Mouse (Mus musculus) lung, postnatal 0 days (tissue): ENCODE results near the gene Nhlrc2. TPM values are rescaled to one million over a fixed set of nuclear protein-coding genes. Genes with fewer than 3 reads are reported as not detected.

Experiments used
- ATAC-seq: fragments of 200-750 bp; cut with Nextera tagmentation; 2 replicates; pipeline ENCODE4 v1.8.0; 2017; ENCODE audit warnings: moderate library complexity
- DNase-seq: peaks from one replicate; pipeline ENCODE4 v3.0.0-alpha.2; 2016; ENCODE audit warnings: low spot score
- H3K27ac ChIP-seq: fragments of 300-500 bp; sonication (generic); 2 replicates; pipeline ENCODE4 v1.5.1; 2014; ENCODE audit warnings: antibody characterized with exemption, mild to moderate bottlenecking, low read length, mixed read lengths
- H3K27me3 ChIP-seq: fragments of 300-500 bp; sonication (generic); replicated peaks from 2 replicates; pipeline ENCODE4 v1.6.1; 2014; ENCODE audit warnings: low read length, mixed read lengths; ENCODE audit not compliant: insufficient read depth
- H3K36me3 ChIP-seq: fragments of 300-500 bp; sonication (generic); 2 replicates; pipeline ENCODE4 v1.6.1; 2014; ENCODE audit warnings: low read length, mixed read lengths; ENCODE audit not compliant: insufficient read depth
- H3K4me1 ChIP-seq: fragments of 300-500 bp; sonication (generic); 2 replicates; pipeline ENCODE4 v1.6.1; 2014; ENCODE audit warnings: antibody characterized with exemption, low read depth, low read length, mixed read lengths; ENCODE audit not compliant: insufficient read depth
- H3K4me2 ChIP-seq: fragments of 300-500 bp; sonication (generic); replicated peaks from 2 replicates; pipeline ENCODE4 v1.6.1; 2014; ENCODE audit warnings: low read depth, mild to moderate bottlenecking, low read length, moderate library complexity, mixed read lengths
- H3K4me3 ChIP-seq: fragments of 300-500 bp; sonication (generic); 2 replicates; pipeline ENCODE4 v1.5.1; 2014; ENCODE audit warnings: low read depth, low read length
- H3K9ac ChIP-seq: fragments of 300-500 bp; sonication (generic); replicated peaks from 2 replicates; pipeline ENCODE4 v1.6.1; 2014; ENCODE audit warnings: low read depth, mild to moderate bottlenecking
- H3K9me3 ChIP-seq: fragments of 300-500 bp; sonication (generic); 2 replicates; pipeline ENCODE4 v1.6.1; 2016; ENCODE audit warnings: low read length, mixed read lengths
- CTCF ChIP-seq: IDR thresholded peaks from 2 replicates; pipeline ENCODE4 v1.5.1; 2016; ENCODE audit warnings: antibody characterized with exemption, mild to moderate bottlenecking
- EP300 ChIP-seq: IDR thresholded peaks from 2 replicates; pipeline ENCODE4 v1.6.1; 2016; ENCODE audit warnings: antibody characterized with exemption, mild to moderate bottlenecking, control low read depth
- WGBS: fragments of 180-500 bp; shearing (Covaris S2); extraction: QIAGEN DNeasy Blood & Tissue Kit; methylation state at CpG from one replicate; pipeline ENCODE4 v1.1.7; 2014; 5-methylcytosine and 5-hydroxymethylcytosine counted together
- polyA plus RNA-seq: library from polyadenylated mRNA; unstranded; fragments of >200 nt; fragmentation: Nextera tagmentation; extraction: Ambion mirVana; gene quantifications from 2 replicates; pipeline ENCODE4 v1.2.1, GENCODE M21; 2015

The Nhlrc2 gene
- polyA plus RNA-seq, 1 experiment from 2014 or later: 15.4 TPM

- WGBS: 90% methylated on average over 3 of the region's 3 CpGs
Observed at GRCm38 (mm10) chr19:56584288-56584687, 36.2 kb downstream of the Nhlrc2 start.

GRCm38 (mm10) chr19:56586320-56586719 lies 38.3 kb downstream of the Nhlrc2 start:
- no peaks in the 10 kb centered on the region for H3K27me3 ChIP-seq
- H3K4me2 ChIP-seq: no peak overlapping the region
- H3K9me3 ChIP-seq: no peaks in the 10 kb centered on the region
- TF ChIP-seq EP300 (no peak), CTCF (no peak)
- H3K4me1 ChIP-seq: peaks cover 9% of the 10 kb centered on the region; the same call in 1 of the 2 replicates
- H3K9ac ChIP-seq: no peak overlapping the region
- no peak overlapping the region for H3K27ac ChIP-seq
- no peaks in the 10 kb centered on the region; the same call in none of the 2 replicates for H3K36me3 ChIP-seq
- ATAC-seq (no peak), DNase-seq (no peak)
- no peak overlapping the region for H3K4me3 ChIP-seq
- 68% methylated on average over 8 of the region's 8 CpGs for WGBS

More at GRCm38 (mm10) chr19:56584288-56584687, 36.2 kb downstream of the Nhlrc2 start:
- no peaks in the 10 kb centered on the region for H3K27me3 ChIP-seq
- TF ChIP-seq CTCF: no peak
- no peak for TF ChIP-seq EP300
- no peak overlapping the region for H3K4me3 ChIP-seq
- DNase-seq: no peak
- H3K9ac ChIP-seq: no peak overlapping the region
- peaks cover 9% of the 10 kb centered on the region; the same call in 1 of the 2 replicates for H3K4me1 ChIP-seq
- no peaks in the 10 kb centered on the region for H3K9me3 ChIP-seq
- no peaks in the 10 kb centered on the region; the same call in 1 of the 2 replicates for H3K36me3 ChIP-seq
- no peak overlapping the region for H3K27ac ChIP-seq
- H3K4me2 ChIP-seq: no peak overlapping the region
- no peak for ATAC-seq

GRCm38 (mm10) chr19:56588205-56588626 lies 40.2 kb downstream of the Nhlrc2 start:
- peak; percentile 96 for DNase-seq
- H3K4me1 ChIP-seq: peaks cover 9% of the 10 kb centered on the region; the same call in 1 of the 2 replicates
- H3K4me2 ChIP-seq: no peak overlapping the region
- no peak overlapping the region for H3K9ac ChIP-seq
- H3K4me3 ChIP-seq: no peak overlapping the region
- peak overlapping the region; percentile 77 for H3K27ac ChIP-seq
- TF ChIP-seq CTCF (peak; percentile 17; the same call in 1 of the 2 replicates), EP300 (peak; percentile 83)
- ATAC-seq: peak; percentile 96
- no peaks in the 10 kb centered on the region for H3K9me3 ChIP-seq
- no peaks in the 10 kb centered on the region for H3K27me3 ChIP-seq
- H3K36me3 ChIP-seq: peaks cover 4% of the 10 kb centered on the region
- WGBS: 36% methylated on average over 6 of the region's 6 CpGs

GRCm38 (mm10) chr19:56589008-56589407 lies 40.9 kb downstream of the Nhlrc2 start:
- TF ChIP-seq EP300 (no peak), CTCF (no peak)
- Histone ChIP-seq H3K36me3 (peaks cover 10% of the 10 kb centered on the region), H3K27me3 (no peaks in the 10 kb centered on the region), H3K27ac (peak overlapping the region; percentile 77), H3K4me2 (no peak overlapping the region), H3K9ac (no peak overlapping the region), H3K9me3 (no peaks in the 10 kb centered on the region), H3K4me3 (no peak overlapping the region), H3K4me1 (peaks cover 6% of the 10 kb centered on the region; the same call in 1 of the 2 replicates)
- DNase-seq: no peak
- no peak for ATAC-seq
- 83% methylated on average over 6 of the region's 6 CpGs for WGBS

GRCm38 (mm10) chr19:56589455-56589854 lies 41.4 kb downstream of the Nhlrc2 start:
- no peak overlapping the region for H3K9ac ChIP-seq
- H3K4me2 ChIP-seq: no peak overlapping the region
- peak overlapping the region; percentile 77; the same call in 1 of the 2 replicates for H3K27ac ChIP-seq
- peaks cover 6% of the 10 kb centered on the region; the same call in 1 of the 2 replicates for H3K4me1 ChIP-seq
- DNase-seq: no peak
- ATAC-seq: no peak
- peaks cover 10% of the 10 kb centered on the region for H3K36me3 ChIP-seq
- no peaks in the 10 kb centered on the region for H3K9me3 ChIP-seq
- WGBS: 94% methylated on average over 5 of the region's 5 CpGs
- no peaks in the 10 kb centered on the region for H3K27me3 ChIP-seq
- TF ChIP-seq EP300: no peak
- no peak for TF ChIP-seq CTCF
- H3K4me3 ChIP-seq: no peak overlapping the region

GRCm38 (mm10) chr19:56590250-56590649 lies 42.2 kb downstream of the Nhlrc2 start:
- no peak overlapping the region for H3K27ac ChIP-seq
- H3K4me1 ChIP-seq: peaks cover 6% of the 10 kb centered on the region; the same call in 1 of the 2 replicates
- TF ChIP-seq EP300: no peak
- TF ChIP-seq CTCF: no peak
- peaks cover 10% of the 10 kb centered on the region for H3K36me3 ChIP-seq
- H3K27me3 ChIP-seq: no peaks in the 10 kb centered on the region
- no peak overlapping the region for H3K9ac ChIP-seq
- no peak for DNase-seq
- WGBS: 83% methylated on average over 3 of the region's 3 CpGs
- no peak overlapping the region for H3K4me3 ChIP-seq
- no peak overlapping the region for H3K4me2 ChIP-seq
- no peaks in the 10 kb centered on the region for H3K9me3 ChIP-seq
- ATAC-seq: no peak
